Mouse (Mus musculus): Measurements from ENCODE around the gene Cuedc2. TPM values are rescaled to one million over a fixed set of nuclear protein-coding genes. Genes with fewer than 3 reads are reported as not detected.

Cuedc2 gene
- 100 to 1,000 TPM in 2 of 4 experiments, 10 to 100 TPM in 2; 77.2 to 109 (median 89.6) TPM for total RNA-seq (2022)

- peak; percentile 96 for DNase-seq
Measured at GRCm38 (mm10) chr19:46338331-46338936, at the start of gene Cuedc2. Cuedc2 (minus strand) TSS chr19:46338702.

- no peak for DNase-seq
Measured at GRCm38 (mm10) chr19:46382275-46382674, 43.8 kb upstream of the Cuedc2 start.

GRCm38 (mm10) chr19:46375891-46376290 is 37.4 kb upstream of the Cuedc2 start:
- no peak for DNase-seq

- no peak for DNase-seq
Measured at GRCm38 (mm10) chr19:46375489-46375888, 37.0 kb upstream of the Cuedc2 start.

- no peak for DNase-seq
Measured at GRCm38 (mm10) chr19:46374477-46375088, 36.1 kb upstream of the Cuedc2 start.

GRCm38 (mm10) chr19:46369204-46369603 is 30.7 kb upstream of the Cuedc2 start:
- DNase-seq = peak; percentile 44

- no peak for DNase-seq
Measured at GRCm38 (mm10) chr19:46367798-46368590, 29.5 kb upstream of the Cuedc2 start.

GRCm38 (mm10) chr19:46363294-46364009 is 24.9 kb upstream of the Cuedc2 start:
- no peak for DNase-seq

- no peak for DNase-seq
Measured at GRCm38 (mm10) chr19:46362104-46362503, 23.6 kb upstream of the Cuedc2 start.

GRCm38 (mm10) chr19:46358381-46358780 is 19.9 kb upstream of the Cuedc2 start:
- no peak for DNase-seq

- DNase-seq = no peak
Measured at GRCm38 (mm10) chr19:46357344-46358280, 19.1 kb upstream of the Cuedc2 start.

- peak; percentile 87 for DNase-seq
Measured at GRCm38 (mm10) chr19:46356701-46357138, 18.2 kb upstream of the Cuedc2 start.

GRCm38 (mm10) chr19:46350168-46350932 is 11.8 kb upstream of the Cuedc2 start, which contains the start of gene 2310034G01Rik:
2310034G01Rik (minus strand) TSS chr19:46350302.
- no peak for DNase-seq

- no peak for DNase-seq
Measured at GRCm38 (mm10) chr19:46349550-46349949, 11.0 kb upstream of the Cuedc2 start.

GRCm38 (mm10) chr19:46348761-46349458 is 10.4 kb upstream of the Cuedc2 start:
- peak; percentile 73 for DNase-seq

GRCm38 (mm10) chr19:46347936-46348668 is 9.6 kb upstream of the Cuedc2 start:
- DNase-seq = no peak

- no peak for DNase-seq
Measured at GRCm38 (mm10) chr19:46347146-46347545, 8.6 kb upstream of the Cuedc2 start.

- DNase-seq = no peak
Measured at GRCm38 (mm10) chr19:46344710-46345419, 6.4 kb upstream of the Cuedc2 start.
